Mouse (Mus musculus) lung, postnatal 10 days (tissue): Measurements from ENCODE around the gene Crebbp.
"Not testable (repeated sequence)": the region's sequence is repeated elsewhere in the genome, so short reads cannot be mapped to it uniquely, and the experiment has no call there.

Source experiments
- DNase-seq: peaks from one replicate; pipeline ENCODE4 v3.0.0; 2021

The Crebbp gene

DNA sequence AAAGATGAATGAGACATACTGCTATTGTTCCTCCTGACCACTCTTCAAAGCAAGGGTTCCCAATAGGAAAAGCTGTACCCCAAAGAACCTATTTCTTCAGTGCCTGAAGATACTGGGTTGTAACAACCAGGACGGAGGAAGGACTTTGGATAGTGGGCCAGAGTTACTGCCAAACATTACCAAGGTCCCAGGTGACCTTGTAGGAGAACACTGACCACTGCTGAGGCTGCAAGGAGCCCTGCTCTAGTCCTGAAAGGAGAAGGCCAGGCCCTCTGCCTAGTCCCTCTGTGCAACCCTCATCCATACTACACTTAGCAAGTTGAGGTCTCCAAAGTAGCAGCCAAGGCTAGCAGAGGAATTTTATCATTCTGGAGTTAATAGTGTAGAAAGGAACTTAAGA, 60.7 kb downstream of the Crebbp start:
- DNase-seq, result no peak

DNA sequence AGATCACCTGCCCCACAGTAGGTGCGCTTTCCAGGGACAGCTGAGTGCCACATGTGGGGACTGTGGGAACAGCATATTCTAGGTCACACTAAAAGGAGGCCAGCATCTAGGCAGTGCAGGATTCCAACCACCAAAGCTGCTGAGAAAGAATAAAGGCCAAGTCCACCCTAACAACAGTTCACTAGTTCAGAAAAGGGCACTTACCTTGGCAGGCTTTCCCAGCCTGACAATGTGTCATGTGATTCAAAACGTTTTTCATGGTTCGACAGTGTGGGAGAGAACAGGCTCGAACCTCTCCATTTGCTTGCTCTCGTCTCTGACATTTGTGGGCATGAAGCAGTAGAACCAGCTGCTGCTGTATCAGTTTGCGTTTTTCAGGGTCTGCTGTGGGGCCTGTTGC, 75.3 kb downstream of the Crebbp start:
- DNase-seq, result no peak

DNA sequence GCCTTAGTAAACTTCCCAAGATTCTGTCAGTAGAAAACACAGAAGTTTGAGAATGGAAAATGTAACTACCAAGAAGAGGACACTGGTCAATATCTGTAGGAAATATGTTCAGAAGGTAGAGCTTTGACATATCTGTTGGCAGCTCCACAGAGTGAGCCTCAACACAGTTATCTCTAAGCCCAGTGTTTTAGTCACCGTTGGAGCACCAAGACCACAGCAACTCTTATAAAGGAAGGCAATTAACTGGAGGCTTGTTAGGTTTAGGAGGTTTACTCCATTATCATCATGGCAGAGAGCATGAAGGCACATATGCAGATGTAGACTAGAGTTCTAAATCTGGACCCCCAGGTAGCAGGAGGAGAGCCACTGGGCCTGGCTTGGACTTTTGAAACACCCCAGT, 80.0 kb downstream of the Crebbp start:
- DNase-seq, result no peak

DNA sequence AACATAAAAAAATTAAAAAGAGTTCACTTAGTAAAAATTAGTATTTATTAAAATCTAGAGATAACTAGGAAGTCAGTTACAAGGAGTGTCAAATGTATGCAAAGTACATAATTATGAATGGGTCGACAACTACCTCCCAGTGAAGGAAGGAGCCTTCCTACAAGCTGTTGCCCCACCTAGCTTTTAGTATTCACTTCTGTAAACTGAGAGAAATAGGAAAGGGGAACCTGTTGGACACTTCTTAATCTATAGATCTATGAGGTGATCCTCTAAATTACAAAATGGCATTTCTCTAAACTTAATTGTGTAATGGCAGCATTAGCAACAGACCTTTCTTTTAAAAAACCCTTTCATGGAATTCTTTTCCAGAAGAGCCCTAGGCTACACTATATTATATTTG, 84.9 kb downstream of the Crebbp start:
- DNase-seq, result no peak

DNA sequence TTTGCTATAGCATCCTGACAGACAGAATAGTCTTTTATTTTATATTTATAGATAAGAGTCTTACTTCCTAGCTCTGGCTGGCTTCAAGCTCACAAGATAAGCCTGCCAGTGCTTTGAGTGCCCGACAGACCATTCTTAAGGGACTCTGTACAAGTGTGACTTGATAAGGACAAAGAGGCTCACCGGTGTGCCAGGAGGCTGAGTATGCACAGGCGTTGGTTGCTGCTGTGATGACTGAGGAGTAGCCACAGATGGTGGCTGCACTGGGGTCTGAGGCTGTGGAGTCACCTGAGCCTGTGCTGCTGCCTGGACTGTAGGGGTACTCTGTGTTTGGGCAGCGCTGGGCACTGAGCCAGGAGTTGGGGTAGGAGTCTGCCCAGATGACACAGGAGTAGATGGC, 96.7 kb downstream of the Crebbp start:
- DNase-seq, result peak; percentile 6

DNA sequence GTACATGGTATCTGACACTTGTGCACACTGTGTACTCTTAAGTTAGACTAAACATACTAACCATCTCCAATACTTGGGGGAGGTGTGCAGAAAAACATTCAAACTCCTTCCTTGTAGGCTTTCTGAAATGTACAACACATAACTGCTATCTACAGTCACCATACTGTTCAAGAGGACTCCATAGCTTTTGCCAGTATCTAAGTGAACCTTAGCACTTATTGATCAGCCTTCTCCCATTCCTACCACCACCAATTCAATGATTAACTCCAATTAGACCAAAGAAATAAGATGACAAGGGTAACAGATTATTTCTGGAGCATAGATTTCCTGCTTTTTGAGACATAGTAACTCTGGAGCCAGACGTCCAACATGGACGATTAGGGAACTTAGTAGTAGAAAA, 113.4 kb downstream of the Crebbp start:
- DNase-seq, result no peak

DNA sequence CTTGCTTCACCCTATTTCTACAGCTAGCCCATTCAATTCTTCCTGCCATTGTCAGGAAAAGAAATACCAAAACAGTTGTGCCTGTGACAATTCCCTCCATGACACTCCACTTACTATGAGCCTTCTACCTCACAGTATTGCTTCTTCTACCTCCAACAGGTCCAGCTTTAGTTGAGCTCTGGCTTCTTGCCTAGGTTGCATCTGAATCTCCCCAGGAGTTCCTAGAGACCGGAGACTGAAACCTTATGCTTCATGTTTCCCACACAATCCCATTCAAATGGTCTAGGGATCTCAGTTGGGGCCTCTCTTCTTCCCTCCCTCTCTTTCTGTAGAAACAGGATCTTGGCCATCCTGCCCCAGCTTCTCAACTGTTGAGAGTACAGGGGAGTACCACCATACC, 116.3 kb downstream of the Crebbp start:
- DNase-seq, result no peak

DNA sequence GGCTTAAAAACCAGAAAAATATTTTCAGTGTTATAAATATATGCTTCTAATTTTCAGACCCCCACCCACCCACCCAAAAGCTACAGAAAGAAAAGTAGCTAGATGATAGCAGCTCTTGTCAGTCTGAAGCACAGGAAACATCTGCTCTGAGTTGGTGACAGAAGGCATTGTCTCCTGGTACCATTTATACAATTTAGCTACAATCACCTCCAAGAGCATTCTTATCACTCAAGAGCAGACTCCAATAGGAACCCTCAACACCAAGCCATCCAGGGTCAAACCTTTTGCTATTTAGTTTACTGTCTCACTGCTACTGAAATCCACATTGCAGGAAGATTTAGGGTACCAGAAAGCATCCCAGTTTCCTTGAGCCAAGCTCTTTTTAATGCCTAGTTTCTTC, 116.9 kb downstream of the Crebbp start:
- DNase-seq, result no peak

DNA sequence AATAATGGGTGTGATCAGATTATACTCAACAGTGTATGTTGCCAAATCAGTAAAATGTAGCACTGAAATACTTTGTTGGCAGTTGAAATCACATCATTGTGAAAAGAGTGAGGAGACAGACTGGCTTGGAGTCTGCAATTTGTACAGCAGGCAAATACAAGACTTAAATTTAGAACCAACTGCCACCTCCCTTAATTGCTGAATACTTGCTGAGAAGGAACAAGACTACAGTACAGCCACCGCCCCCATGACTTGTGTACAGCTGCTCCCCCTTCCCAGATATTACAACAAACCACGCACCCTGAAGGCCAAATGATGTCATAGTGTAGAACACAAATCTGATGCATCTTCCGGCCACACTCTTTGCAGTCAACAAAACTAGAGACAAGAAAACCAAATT, 117.7 kb downstream of the Crebbp start:
- DNase-seq, result no peak

DNA sequence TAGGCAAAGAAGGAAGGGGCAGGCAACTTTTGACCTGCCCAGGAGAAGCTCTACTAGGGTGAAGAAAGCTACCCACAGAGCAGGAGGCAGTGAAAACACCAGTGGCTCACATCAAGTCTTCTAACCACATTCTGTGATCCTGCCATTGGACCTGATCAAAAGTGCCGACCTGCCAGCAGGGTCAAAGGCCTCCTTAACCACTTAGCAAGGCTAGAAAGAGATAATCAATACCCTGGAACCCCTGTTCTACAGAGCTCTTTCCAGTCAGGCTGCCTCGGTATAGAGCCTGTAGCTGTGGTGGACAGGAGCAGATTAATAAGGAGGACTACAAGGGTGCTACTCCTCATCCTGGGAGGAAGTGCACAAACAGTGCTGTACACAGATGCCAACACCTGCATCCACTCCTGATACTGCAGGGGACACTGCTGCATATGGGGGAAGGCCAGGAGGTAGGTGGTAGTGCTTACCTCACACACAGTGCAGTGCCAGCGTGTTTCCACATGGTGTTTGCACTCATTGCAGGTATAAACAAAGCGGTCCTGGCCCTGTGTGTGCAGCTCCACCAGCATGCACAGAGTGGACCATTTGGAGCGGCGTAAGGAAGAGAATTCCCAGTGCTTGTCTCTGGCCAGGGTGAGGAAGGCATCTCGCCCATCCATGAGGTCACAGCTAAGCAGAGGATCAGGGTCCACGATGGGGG, 126.4 kb downstream of the Crebbp start:
- DNase-seq, result no peak

DNA sequence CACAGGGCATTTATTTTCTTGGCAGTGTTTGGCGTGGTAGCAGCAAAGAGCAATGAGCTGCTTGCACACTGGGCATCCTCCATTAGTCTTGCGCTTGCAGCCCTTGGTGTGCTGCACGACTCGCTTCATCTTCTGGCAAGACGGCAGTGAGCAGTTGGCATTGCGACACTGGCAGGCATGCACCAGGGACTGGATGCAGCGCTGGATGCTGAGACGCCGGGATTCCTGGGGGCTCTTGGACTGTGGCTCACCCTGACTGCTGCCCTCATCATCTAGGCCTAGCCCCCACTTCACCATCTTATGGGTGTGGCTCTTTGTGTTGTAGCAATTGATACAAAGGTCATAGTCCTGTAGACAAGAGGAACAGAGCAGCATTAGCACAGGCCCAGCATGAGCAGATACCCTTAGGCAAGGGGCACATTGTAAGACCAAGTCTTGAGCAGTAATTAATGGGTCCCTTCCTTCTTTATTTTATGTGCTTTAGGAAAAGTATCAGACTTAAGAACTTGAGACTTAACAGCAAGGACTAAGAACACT, 127.9 kb downstream of the Crebbp start:
- no peak for DNase-seq

DNA sequence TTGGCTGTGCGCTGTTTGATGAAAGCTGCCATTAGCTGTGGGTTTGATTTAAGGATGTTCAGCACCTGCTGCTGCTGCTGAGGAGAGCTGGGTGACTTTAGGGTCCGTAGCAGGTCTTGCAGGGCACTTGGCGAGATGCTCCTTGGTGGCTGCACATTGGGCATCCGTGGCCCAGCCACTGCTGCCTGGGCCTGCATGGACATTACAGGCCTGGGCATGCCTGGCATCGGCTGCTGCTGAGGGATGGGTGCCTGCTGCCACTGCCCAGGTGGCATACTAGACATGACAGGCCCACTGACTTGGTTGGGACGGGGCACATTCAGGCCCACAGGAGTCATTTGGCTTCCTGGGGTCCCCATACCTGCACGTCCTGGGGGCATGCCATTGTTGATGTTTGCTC, 128.7 kb downstream of the Crebbp start:
- no peak for DNase-seq

DNA sequence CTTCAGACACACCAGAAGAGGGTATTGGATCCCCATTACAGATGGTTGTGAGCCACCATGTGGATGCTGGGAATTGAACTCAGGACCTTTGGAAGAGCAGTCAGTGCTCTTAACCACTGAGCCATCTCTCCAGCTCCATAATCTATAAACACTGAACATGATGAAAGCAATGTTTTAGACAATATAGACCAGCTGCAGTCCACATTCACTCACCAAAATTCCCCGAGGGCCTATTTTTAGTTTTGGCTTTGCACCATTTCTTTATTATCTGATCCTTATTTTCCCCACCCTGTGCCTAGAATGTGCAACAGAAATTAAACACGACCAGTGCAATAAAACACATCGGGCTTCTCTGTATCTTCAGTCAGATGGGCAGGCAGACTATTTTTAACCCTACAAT, 133.4 kb downstream of the Crebbp start:
- not testable (repeated sequence) for DNase-seq

DNA sequence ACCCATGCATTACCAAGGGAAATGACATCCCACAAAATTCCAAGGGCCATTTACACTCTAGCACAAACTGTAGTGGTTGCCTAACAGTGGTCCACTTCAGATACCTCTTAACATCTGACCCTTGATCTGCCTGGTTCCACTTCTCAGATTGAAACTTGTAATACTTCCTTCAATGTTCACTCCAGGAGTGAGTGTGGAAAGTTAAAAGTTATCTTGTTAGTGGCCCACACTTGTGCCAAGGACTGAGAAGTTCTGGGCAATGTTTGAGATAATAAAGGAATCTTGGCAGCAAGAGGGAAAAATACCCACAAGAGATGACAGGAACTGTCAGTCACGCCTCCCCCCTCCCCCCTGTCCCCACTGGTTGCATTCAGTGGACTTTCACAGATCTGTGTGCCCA, 134.1 kb downstream of the Crebbp start:
- peak; percentile 29 for DNase-seq

DNA sequence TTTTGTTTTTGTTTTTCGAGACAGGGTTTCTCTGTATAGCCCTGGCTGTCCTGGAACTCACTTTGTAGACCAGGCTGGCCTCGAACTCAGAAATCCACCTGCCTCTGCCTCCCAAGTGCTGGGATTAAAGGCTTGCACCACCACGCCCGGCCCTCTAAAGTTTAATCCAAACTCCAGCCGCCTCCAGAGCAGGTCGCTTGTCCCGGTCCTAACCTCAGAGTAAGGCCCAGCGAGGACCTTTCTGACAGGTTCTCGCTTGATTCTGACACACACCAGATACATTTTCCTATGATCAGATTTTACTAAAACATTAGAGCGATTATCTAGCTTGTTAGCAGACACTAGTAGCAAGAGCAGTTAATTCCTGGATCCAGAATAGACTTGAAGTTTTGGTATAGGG, 135.5 kb downstream of the Crebbp start:
- DNase-seq, result not testable (repeated sequence)

DNA sequence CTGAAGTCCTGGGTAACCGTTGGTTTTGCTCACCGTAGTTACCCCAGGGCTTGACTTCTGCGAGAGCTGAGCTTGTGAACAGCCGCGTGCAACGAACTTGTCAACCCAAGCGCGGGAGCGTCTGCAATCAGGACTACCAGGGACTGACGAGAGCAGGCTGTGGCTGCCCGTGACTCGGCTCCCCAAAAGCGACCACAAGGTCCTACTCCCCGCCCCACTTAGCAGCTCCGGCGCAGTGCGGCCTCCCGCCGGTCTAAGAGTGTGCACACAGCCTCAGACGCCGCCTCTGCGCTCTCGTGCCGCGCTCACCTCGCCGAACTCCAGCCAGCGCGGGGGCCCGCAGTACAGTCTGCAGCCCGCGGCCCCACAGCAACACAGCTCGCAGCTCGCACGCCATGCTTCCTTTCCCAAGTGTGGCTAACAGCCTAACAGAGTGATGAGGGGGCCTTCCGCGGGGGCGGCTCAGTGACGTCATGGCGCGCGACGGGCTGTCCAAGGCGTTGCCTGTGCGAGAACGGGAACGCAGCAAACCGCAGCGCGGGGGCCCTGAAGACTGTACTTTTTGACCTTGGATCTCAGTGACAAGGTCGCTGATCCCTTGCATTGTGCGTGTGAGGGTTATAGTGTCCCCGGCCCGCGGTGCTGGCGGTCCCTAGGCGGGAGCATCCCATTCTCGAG, 136.3 kb downstream of the Crebbp start, which contains the start of gene Trap1:
TSS of gene Trap1 (minus strand) at position 444 of the 678 bp plus-strand sequence.
- peak; percentile 96 for DNase-seq

DNA sequence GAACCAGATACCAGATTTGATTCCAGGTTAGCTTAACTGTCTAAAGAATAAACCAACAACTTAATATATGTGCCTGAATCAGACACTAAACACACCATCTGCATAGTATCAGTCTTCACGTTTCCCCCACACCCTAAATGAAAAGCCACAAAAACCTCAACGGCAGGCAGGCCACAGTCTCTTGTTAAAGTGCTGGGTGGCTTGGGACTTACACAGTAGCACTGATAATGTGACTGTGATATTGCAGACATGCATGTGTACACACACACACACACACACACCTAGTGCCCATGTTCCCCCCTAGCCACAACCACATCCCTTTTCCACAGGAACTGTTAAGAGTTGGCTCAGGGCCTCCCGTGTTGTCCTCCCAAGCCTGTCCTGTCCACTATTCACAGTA, 139.0 kb downstream of the Crebbp start:
- no peak for DNase-seq

DNA sequence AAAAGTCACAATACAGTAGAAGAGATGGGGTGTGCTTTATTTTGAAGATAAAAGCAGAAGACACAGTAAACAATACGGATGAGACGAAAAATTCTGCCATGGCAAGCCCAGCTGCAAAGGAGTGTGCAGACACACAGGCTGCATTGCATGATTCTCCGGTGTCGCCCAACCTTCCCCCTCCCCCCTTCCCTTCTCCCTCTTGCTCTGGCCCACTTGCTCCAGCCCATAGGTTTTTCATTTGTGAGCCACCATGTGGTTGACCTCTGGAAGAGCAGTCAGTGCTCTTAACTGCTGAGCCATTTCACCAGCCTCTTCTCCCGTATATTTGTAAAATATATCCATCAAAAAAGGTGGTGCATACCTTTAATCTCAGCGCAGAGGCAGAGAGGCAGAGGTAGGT, 139.5 kb downstream of the Crebbp start:
- no peak for DNase-seq

DNA sequence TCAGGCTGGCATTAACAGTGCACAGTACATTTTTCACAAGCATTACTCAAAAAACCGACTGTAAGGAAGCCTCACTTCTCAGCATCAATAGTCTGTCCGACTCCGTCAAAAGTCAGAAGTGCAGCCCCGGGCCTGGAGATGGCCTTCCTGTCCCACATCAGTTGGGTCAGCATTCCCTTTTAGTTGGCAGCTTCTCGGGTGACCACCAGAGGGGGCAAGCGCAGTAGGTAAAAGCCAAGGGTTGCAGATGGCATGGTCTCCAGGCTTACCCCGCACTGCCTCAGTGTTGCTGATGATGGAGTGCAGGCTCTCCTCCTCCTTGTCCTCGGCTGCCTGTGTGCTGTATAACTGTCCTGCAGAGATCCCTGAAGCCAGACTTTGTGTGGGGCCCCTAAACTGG, 145.2 kb downstream of the Crebbp start:
- peak; percentile 82 for DNase-seq

DNA sequence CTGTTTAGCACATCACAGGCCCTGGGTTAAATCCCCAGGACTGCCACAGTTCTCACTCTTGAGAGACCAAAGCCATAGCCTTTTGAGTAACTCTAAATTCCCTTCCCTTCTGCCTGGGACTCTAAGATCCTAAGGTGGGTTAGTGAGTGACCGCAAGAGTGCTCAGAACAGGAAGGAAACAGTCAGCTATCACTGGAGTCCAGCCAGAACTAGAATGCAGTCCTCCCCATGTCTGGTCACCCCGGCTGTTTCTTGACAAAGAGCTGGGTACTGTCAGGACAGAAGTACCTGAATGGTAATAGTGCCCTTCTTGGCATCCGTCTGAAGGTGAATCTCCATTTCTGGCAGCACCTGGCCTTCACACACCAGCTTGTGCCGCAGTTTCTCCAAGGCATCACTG, 148.9 kb downstream of the Crebbp start:
- DNase-seq, result no peak

DNA sequence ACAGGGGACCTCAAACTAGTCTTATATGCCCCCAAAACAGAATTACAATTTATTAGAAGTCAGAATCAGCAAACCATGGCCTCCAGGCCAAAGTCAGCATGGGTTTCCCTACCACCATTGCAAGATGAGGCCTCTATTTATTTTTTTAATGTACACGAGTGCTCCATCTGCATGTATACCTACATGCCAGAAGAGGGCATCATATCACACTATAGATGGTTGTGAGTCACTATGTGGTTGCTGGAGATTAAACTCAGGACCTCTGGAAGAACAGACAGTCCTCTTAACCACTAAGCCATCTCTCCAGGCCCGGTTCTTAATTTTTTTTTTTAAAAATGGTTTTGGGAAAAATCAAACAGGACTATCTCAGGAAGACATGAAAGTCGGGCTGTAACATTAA, 160.0 kb downstream of the Crebbp start:
- DNase-seq, result no peak

DNA sequence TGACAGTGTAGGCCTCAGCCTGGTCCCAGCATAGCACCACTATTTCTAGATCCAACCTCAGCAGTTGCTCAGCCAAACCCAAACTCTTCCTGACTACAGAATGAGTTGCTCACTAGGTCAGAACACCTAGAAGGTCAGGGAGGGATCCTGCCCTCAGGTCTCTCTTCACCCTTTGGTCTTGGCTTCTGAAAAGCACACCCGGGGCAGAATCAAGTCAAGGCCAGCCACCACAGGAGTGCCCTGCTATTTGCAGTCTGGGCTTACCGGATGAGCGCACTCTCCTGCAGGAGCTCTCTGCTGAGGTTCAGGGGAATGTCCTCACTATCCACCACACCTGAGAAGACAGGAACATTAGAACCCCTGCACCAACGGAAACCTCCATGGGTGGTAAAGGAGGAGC, 161.2 kb downstream of the Crebbp start:
- DNase-seq, result no peak

DNA sequence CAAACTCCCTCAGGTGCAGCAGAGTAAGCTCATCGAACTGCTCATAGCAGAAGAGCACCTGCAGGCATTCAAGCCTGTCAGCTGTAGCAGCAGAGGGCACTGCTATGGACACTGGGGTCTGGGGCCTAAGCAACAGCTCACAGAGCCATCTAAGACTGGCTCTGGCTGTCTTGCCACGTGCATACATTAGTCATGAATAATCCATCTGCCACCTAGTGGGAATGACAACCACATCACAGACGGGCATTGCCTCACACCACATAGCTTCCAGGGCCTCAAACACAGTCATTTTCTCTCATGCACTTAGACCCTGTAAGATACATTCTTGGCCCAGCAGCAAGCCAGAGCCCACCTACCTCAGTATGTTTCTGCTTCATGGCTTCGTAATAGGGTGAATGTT, 168.3 kb downstream of the Crebbp start:
- no peak for DNase-seq

DNA sequence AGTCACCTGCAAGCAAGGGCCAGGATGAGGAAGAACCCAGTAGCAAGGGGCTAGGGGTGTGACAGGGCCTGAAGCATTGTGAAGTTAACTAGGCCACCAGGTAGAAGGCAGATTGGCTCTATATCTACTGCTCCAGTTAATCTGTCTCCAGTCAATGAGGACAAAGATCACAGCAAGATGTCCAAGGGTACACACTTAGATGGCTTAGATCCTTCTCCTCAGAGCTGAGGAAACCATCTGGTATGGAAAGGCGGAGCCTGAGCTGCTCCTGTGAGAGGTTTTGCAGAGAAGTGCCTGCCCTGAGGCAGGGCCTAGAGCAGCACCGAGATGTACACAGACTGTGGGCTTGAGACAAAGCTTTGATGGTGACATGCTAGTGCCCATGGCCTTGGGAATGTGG, 169.7 kb downstream of the Crebbp start:
- DNase-seq, result no peak

DNA sequence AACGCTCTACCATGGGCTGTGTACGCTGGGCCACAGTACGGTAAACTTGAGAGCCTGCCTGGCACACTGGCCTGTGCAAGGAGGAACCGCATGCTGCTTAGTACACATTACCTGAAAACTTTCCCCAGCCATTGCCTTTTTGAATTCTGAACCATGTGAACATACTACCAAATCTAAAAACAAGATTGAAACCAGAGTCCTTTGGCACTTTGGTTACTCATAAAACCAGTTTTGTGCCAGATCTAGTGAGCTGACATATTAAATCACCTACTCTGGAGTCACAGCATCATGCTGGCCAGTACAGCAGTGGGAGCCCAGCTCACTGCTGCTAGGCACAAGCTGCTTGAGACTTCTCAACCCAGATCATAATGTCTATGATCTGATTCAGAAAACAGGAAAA, 172.2 kb downstream of the Crebbp start:
- no peak for DNase-seq
